Mouse (Mus musculus): ENCODE data around the gene Neu2. TPM values are rescaled to one million over a fixed set of nuclear protein-coding genes. Genes with fewer than 3 reads are reported as not detected.

Gene Neu2
- polyA plus RNA-seq, 1 experiment from 2014 or later: 2.9 TPM

- 88% methylated on average over 3 of the region's 3 CpGs for WGBS
- no peaks in the 10 kb centered on the region for H3K27me3 ChIP-seq
- no peaks in the 10 kb centered on the region for H3K4me1 ChIP-seq
- H3K4me3 ChIP-seq: no peak overlapping the region
- H3K36me3 ChIP-seq: no peaks in the 10 kb centered on the region
- H3K27ac ChIP-seq: no peak overlapping the region
- H3K9me3 ChIP-seq: no peaks in the 10 kb centered on the region
- H3K4me2 ChIP-seq: no peak overlapping the region
- ATAC-seq (ENCODE audit: borderline replicate concordance, extremely low read depth, low FRiP score, low TSS enrichment): no peak
- no peak overlapping the region for H3K9ac ChIP-seq
These were observed 41.3 kb downstream of the Neu2 start for GRCm38 (mm10) chr1:87551008-87551407.

- Histone ChIP-seq H3K27ac (no peak overlapping the region), H3K36me3 (no peaks in the 10 kb centered on the region), H3K4me3 (no peak overlapping the region), H3K9me3 (no peaks in the 10 kb centered on the region), H3K27me3 (no peaks in the 10 kb centered on the region), H3K9ac (no peak overlapping the region), H3K4me1 (no peaks in the 10 kb centered on the region), H3K4me2 (no peak overlapping the region)
- ATAC-seq (ENCODE audit: borderline replicate concordance, extremely low read depth, low FRiP score, low TSS enrichment): no peak
- 54% methylated on average over 1 of the region's 1 CpGs for WGBS
These were observed 43.9 kb downstream of the Neu2 start for GRCm38 (mm10) chr1:87553586-87553985.

- H3K27ac ChIP-seq: no peak overlapping the region
- ATAC-seq (ENCODE audit: borderline replicate concordance, extremely low read depth, low FRiP score, low TSS enrichment): no peak
- 70% methylated on average over 3 of the region's 3 CpGs for WGBS
These were observed 53.3 kb downstream of the Neu2 start for GRCm38 (mm10) chr1:87562967-87563366.

GRCm38 (mm10) chr1:87565760-87566159 is 56.1 kb downstream of the Neu2 start:
- no peak for ATAC-seq (ENCODE audit: borderline replicate concordance, extremely low read depth, low FRiP score, low TSS enrichment)
- H3K4me3 ChIP-seq: no peak overlapping the region
- no peak overlapping the region for H3K9ac ChIP-seq
- no peaks in the 10 kb centered on the region for H3K36me3 ChIP-seq
- H3K27me3 ChIP-seq: no peaks in the 10 kb centered on the region; the same call in 1 of the 2 replicates
- H3K4me2 ChIP-seq: no peak overlapping the region
- no peaks in the 10 kb centered on the region for H3K9me3 ChIP-seq
- no peaks in the 10 kb centered on the region for H3K4me1 ChIP-seq
- 76% methylated on average over 7 of the region's 8 CpGs for WGBS
- H3K27ac ChIP-seq: no peak overlapping the region

More at GRCm38 (mm10) chr1:87562967-87563366, 53.3 kb downstream of the Neu2 start:
- no peak overlapping the region for H3K4me2 ChIP-seq
- H3K27me3 ChIP-seq: no peaks in the 10 kb centered on the region; the same call in 1 of the 2 replicates
- H3K9ac ChIP-seq: no peak overlapping the region
- H3K9me3 ChIP-seq: no peaks in the 10 kb centered on the region
- H3K4me1 ChIP-seq: no peaks in the 10 kb centered on the region
- no peak overlapping the region for H3K4me3 ChIP-seq
- H3K36me3 ChIP-seq: no peaks in the 10 kb centered on the region

GRCm38 (mm10) chr1:87568398-87568797 is 58.7 kb downstream of the Neu2 start:
- 30% methylated on average over 6 of the region's 6 CpGs for WGBS
- Histone ChIP-seq H3K9ac (no peak overlapping the region), H3K4me2 (no peak overlapping the region), H3K4me3 (no peak overlapping the region), H3K4me1 (peaks cover 9% of the 10 kb centered on the region; the same call in 1 of the 2 replicates), H3K9me3 (no peaks in the 10 kb centered on the region), H3K36me3 (no peaks in the 10 kb centered on the region), H3K27me3 (no peaks in the 10 kb centered on the region; the same call in 1 of the 2 replicates), H3K27ac (no peak overlapping the region)
- no peak for ATAC-seq (ENCODE audit: borderline replicate concordance, extremely low read depth, low FRiP score, low TSS enrichment)

GRCm38 (mm10) chr1:87573261-87573660 is 63.6 kb downstream of the Neu2 start:
- no peak overlapping the region for H3K4me3 ChIP-seq
- no peak overlapping the region for H3K9ac ChIP-seq
- peak overlapping the region; percentile 25 for H3K4me2 ChIP-seq
- peak overlapping the region; percentile 89 for H3K27ac ChIP-seq
- no peaks in the 10 kb centered on the region for H3K9me3 ChIP-seq
- no peak for ATAC-seq (ENCODE audit: borderline replicate concordance, extremely low read depth, low FRiP score, low TSS enrichment)
- peaks cover 27% of the 10 kb centered on the region for H3K4me1 ChIP-seq
- H3K36me3 ChIP-seq: no peaks in the 10 kb centered on the region
- 58% methylated on average over 5 of the region's 5 CpGs for WGBS
- H3K27me3 ChIP-seq: no peaks in the 10 kb centered on the region

- Histone ChIP-seq H3K4me2 (peak within 1 kb of the TSS; percentile 25), H3K36me3 (no peaks in the 10 kb centered on the region), H3K27ac (peak within 1 kb of the TSS; percentile 89), H3K4me3 (no peak within 1 kb of the TSS), H3K9ac (no peak within 1 kb of the TSS), H3K27me3 (no peaks in the 10 kb centered on the region), H3K9me3 (no peaks in the 10 kb centered on the region), H3K4me1 (peaks cover 27% of the 10 kb centered on the region)
- peak; percentile 67 for ATAC-seq (ENCODE audit: borderline replicate concordance, extremely low read depth, low FRiP score, low TSS enrichment)
- WGBS: 39% methylated on average over 6 of the region's 6 CpGs
These were observed 64.1 kb downstream of the Neu2 start, which contains the start of gene Ngef for GRCm38 (mm10) chr1:87573800-87574215. Gene Ngef (minus strand): TSS chr1:87573870.

GRCm38 (mm10) chr1:87574353-87574752 is 64.7 kb downstream of the Neu2 start:
- Histone ChIP-seq H3K36me3 (no peaks in the 10 kb centered on the region), H3K27ac (peak overlapping the region; percentile 89), H3K4me3 (no peak overlapping the region), H3K4me2 (peak overlapping the region; percentile 25; the same call in 1 of the 2 replicates), H3K4me1 (peaks cover 27% of the 10 kb centered on the region), H3K27me3 (no peaks in the 10 kb centered on the region), H3K9me3 (no peaks in the 10 kb centered on the region), H3K9ac (no peak overlapping the region)
- 48% methylated on average over 6 of the region's 6 CpGs for WGBS
- ATAC-seq (ENCODE audit: borderline replicate concordance, extremely low read depth, low FRiP score, low TSS enrichment): peak; percentile 40

GRCm38 (mm10) chr1:87574785-87575184 is 65.1 kb downstream of the Neu2 start:
- H3K9me3 ChIP-seq: no peaks in the 10 kb centered on the region
- H3K36me3 ChIP-seq: no peaks in the 10 kb centered on the region
- ATAC-seq (ENCODE audit: borderline replicate concordance, extremely low read depth, low FRiP score, low TSS enrichment): peak; percentile 92
- no peak overlapping the region for H3K9ac ChIP-seq
- H3K27ac ChIP-seq: peak overlapping the region; percentile 89
- 26% methylated on average over 7 of the region's 7 CpGs for WGBS
- H3K4me3 ChIP-seq: no peak overlapping the region
- no peaks in the 10 kb centered on the region for H3K27me3 ChIP-seq
- peak overlapping the region; percentile 25; the same call in 1 of the 2 replicates for H3K4me2 ChIP-seq
- H3K4me1 ChIP-seq: peaks cover 27% of the 10 kb centered on the region

GRCm38 (mm10) chr1:87578965-87579364 is 69.3 kb downstream of the Neu2 start:
- Histone ChIP-seq H3K4me2 (no peak overlapping the region), H3K36me3 (no peaks in the 10 kb centered on the region), H3K4me3 (no peak overlapping the region), H3K9ac (no peak overlapping the region), H3K4me1 (peaks cover 12% of the 10 kb centered on the region), H3K27me3 (no peaks in the 10 kb centered on the region), H3K27ac (no peak overlapping the region), H3K9me3 (no peaks in the 10 kb centered on the region)
- 85% methylated on average over 6 of the region's 6 CpGs for WGBS
- ATAC-seq (ENCODE audit: borderline replicate concordance, extremely low read depth, low FRiP score, low TSS enrichment): no peak

GRCm38 (mm10) chr1:87580824-87581223 is 71.1 kb downstream of the Neu2 start:
- WGBS: 20% methylated on average over 3 of the region's 3 CpGs
- Histone ChIP-seq H3K4me1 (no peaks in the 10 kb centered on the region), H3K4me3 (no peak overlapping the region), H3K27ac (no peak overlapping the region), H3K36me3 (no peaks in the 10 kb centered on the region), H3K9ac (no peak overlapping the region), H3K4me2 (no peak overlapping the region), H3K9me3 (no peaks in the 10 kb centered on the region), H3K27me3 (no peaks in the 10 kb centered on the region)
- ATAC-seq (ENCODE audit: borderline replicate concordance, extremely low read depth, low FRiP score, low TSS enrichment): no peak

- Histone ChIP-seq H3K4me1 (no peaks in the 10 kb centered on the region), H3K9me3 (no peaks in the 10 kb centered on the region), H3K27ac (no peak overlapping the region), H3K27me3 (no peaks in the 10 kb centered on the region), H3K9ac (no peak overlapping the region), H3K36me3 (no peaks in the 10 kb centered on the region), H3K4me2 (no peak overlapping the region), H3K4me3 (no peak overlapping the region)
- ATAC-seq (ENCODE audit: borderline replicate concordance, extremely low read depth, low FRiP score, low TSS enrichment): no peak
- 87% methylated on average over 7 of the region's 7 CpGs for WGBS
These were observed 79.5 kb downstream of the Neu2 start for GRCm38 (mm10) chr1:87589162-87589561.

GRCm38 (mm10) chr1:87589980-87590379 is 80.3 kb downstream of the Neu2 start:
- no peak for ATAC-seq (ENCODE audit: borderline replicate concordance, extremely low read depth, low FRiP score, low TSS enrichment)
- H3K36me3 ChIP-seq: no peaks in the 10 kb centered on the region
- no peak overlapping the region for H3K4me3 ChIP-seq
- no peak overlapping the region for H3K4me2 ChIP-seq
- H3K27ac ChIP-seq: no peak overlapping the region
- no peaks in the 10 kb centered on the region for H3K27me3 ChIP-seq
- 75% methylated on average over 8 of the region's 8 CpGs for WGBS
- no peak overlapping the region for H3K9ac ChIP-seq
- H3K9me3 ChIP-seq: no peaks in the 10 kb centered on the region
- H3K4me1 ChIP-seq: no peaks in the 10 kb centered on the region
